Mouse (Mus musculus): ENCODE measurements around the gene Clec3b. TPM values are rescaled to one million over a fixed set of nuclear protein-coding genes. Genes with fewer than 3 reads are reported as not detected.

The Clec3b gene
- polyA plus RNA-seq, 1 experiment from 2014 or later, result not detected

DNA sequence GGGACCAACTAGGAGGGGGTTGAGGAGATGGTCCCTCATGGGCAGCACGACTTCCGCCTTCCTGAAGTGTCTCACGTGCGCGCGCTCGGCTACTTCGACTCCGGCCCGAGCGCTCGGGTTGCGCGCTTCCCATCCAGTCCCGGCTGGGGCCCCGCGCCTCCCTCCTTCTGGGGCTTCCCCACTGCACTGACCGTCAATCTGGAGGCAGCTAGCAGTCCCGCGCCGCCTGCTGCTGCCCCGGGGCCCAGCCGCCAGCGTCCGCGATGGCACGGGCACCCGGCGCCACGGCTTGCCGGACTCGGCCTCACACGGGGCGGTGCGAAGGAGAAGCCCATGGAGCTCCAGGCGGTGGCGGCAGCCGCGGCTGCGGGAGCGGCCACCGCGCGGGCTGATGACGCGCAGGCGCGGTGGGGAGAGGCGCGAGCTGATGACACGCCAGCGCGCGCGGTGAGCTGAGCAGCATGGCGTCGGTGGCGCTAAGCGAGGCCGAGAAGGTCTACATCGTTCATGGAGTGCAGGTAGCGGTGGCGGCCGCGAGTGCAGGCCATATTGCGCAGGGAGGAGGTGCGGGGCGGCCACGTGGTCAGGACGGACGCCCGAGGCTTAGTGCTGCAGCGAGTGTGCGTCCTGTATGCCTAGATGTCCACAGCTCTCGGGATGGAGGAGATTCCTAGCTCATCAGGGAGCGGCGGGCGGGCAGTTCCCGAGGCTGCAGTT is 37.8 kb upstream of the Clec3b start, which contains the start of the genes Zdhhc3 and Exosc7:
TSS of gene Zdhhc3 (minus strand) at position 401 of the 717 bp plus-strand sequence.
TSS of gene Exosc7 (plus strand) at position 411 of the 717 bp plus-strand sequence.
- WGBS (ENCODE audit: insufficient replicate concordance), result under 1% methylated on average over 76 of the region's 79 CpGs
- Histone ChIP-seq H3K27ac (ENCODE audit: low read depth) (peak within 1 kb of the TSS; percentile 96), H3K36me3 (replicated peaks; ENCODE audit: insufficient read depth, low read length) (peaks cover 3% of the 10 kb centered on the region; the same call in 1 of the 2 replicates), H3K4me3 (ENCODE audit: low read depth, low read length) (peak within 1 kb of the TSS; percentile 97), H3K4me1 (ENCODE audit: insufficient read depth) (peaks cover 34% of the 10 kb centered on the region), H3K9ac (replicated peaks) (peak within 1 kb of the TSS; percentile 92), H3K9me3 (ENCODE audit: low read length) (no peaks in the 10 kb centered on the region), H3K4me2 (ENCODE audit: low read depth, low read length) (peak within 1 kb of the TSS; percentile 92), H3K27me3 (ENCODE audit: insufficient read depth, low read length) (no peaks in the 10 kb centered on the region)
- peak; percentile 97 for ATAC-seq
- peak; percentile 91 for DNase-seq
- TF ChIP-seq EP300 (IDR thresholded peaks at IDR 0.05; ENCODE audit: low read depth), result no peak
- no peak for TF ChIP-seq CTCF (IDR thresholded peaks at IDR 0.05; ENCODE audit: low read depth)

DNA sequence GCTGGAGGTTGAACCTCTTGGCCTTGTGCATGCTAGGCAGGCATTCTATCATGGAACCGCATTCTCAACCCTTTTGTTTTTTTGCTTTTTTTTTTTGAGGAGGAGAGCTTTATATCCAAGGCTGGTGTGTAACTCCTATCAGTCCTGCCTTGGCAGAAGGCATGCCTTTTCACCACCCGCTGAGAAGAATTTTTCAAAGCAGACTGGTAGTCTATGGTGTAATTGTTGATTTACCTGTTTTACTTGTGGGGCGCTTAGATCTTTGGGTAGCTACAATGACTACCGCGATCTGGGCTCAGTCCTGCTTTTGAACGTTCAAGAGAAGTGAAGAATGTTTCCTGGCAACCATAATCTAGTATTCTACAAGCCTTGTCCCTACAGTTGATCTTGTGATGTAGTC is 36.8 kb upstream of the Clec3b start:
- peak overlapping the region; percentile 97 for H3K4me3 ChIP-seq (ENCODE audit: low read depth, low read length)

DNA sequence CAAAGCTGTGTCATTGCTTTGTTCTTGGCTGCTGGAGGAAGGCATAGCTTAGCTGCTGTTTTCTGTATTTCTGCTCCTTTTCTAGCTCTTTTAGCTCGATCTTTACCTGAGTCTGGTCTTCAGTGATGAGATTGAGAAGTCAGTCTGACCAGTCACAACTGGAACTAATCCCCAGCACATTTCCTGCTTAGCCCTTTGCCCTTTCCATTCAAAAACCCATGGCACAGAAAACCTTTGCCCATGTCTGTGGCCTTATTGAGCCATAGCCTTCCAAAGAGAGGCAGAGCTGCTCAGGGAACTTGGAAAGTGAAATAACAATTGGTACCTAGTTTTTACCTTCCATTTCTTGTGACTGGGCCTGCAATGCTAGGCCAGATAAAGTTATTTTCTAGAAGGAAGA is 35.2 kb upstream of the Clec3b start:
- ATAC-seq, result no peak
- 88% methylated on average over 1 of the region's 1 CpGs for WGBS (ENCODE audit: insufficient replicate concordance)
- no peak for DNase-seq
- Histone ChIP-seq H3K27me3 (ENCODE audit: insufficient read depth, low read length) (no peaks in the 10 kb centered on the region), H3K9me3 (ENCODE audit: low read length) (no peaks in the 10 kb centered on the region), H3K9ac (replicated peaks) (no peak overlapping the region), H3K4me2 (ENCODE audit: low read depth, low read length) (no peak overlapping the region), H3K36me3 (replicated peaks; ENCODE audit: insufficient read depth, low read length) (peaks cover 18% of the 10 kb centered on the region), H3K4me1 (ENCODE audit: insufficient read depth) (peaks cover 23% of the 10 kb centered on the region), H3K4me3 (ENCODE audit: low read depth, low read length) (no peak overlapping the region), H3K27ac (ENCODE audit: low read depth) (no peak overlapping the region)
- TF ChIP-seq CTCF (IDR thresholded peaks at IDR 0.05; ENCODE audit: low read depth) (no peak), EP300 (IDR thresholded peaks at IDR 0.05; ENCODE audit: low read depth) (no peak)

More for the DNA sequence above, 36.8 kb upstream of the Clec3b start:
- Histone ChIP-seq H3K9ac (replicated peaks) (peak overlapping the region; percentile 92), H3K27ac (ENCODE audit: low read depth) (peak overlapping the region; percentile 96; the same call in 1 of the 2 replicates), H3K36me3 (replicated peaks; ENCODE audit: insufficient read depth, low read length) (peaks cover 2% of the 10 kb centered on the region), H3K27me3 (ENCODE audit: insufficient read depth, low read length) (no peaks in the 10 kb centered on the region), H3K4me2 (ENCODE audit: low read depth, low read length) (peak overlapping the region; percentile 92), H3K9me3 (ENCODE audit: low read length) (no peaks in the 10 kb centered on the region), H3K4me1 (ENCODE audit: insufficient read depth) (peaks cover 29% of the 10 kb centered on the region)
- no peak for ATAC-seq
- TF ChIP-seq EP300 (IDR thresholded peaks at IDR 0.05; ENCODE audit: low read depth) (no peak), CTCF (IDR thresholded peaks at IDR 0.05; ENCODE audit: low read depth) (no peak)
- WGBS (ENCODE audit: insufficient replicate concordance), result 44% methylated on average over 6 of the region's 6 CpGs
- no peak for DNase-seq

DNA sequence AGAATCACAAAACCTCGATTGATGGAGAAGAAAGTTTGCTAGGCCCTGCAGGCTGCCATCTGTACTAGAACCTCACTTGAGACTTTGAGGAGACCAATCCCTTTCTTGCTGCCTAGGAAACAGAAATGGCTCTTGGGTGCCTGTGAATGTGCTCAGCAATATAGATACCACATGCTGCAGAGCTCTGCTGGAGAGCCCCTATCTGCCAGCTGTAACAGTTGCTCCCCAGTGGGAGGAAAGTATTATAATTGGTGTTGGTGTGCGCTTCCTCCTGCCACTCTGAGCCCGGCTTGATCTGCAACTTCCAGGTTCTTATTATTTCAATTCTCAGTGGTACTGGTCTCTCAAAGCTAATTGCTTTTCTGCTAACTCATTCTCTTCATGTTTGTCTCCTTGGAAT is 27.7 kb upstream of the Clec3b start:
- Histone ChIP-seq H3K27ac (ENCODE audit: low read depth) (no peak overlapping the region), H3K4me2 (ENCODE audit: low read depth, low read length) (no peak overlapping the region), H3K36me3 (replicated peaks; ENCODE audit: insufficient read depth, low read length) (peaks cover 48% of the 10 kb centered on the region), H3K4me3 (ENCODE audit: low read depth, low read length) (no peak overlapping the region), H3K27me3 (ENCODE audit: insufficient read depth, low read length) (no peaks in the 10 kb centered on the region), H3K9ac (replicated peaks) (no peak overlapping the region), H3K4me1 (ENCODE audit: insufficient read depth) (peaks cover 6% of the 10 kb centered on the region; the same call in 1 of the 2 replicates), H3K9me3 (ENCODE audit: low read length) (no peaks in the 10 kb centered on the region)
- ATAC-seq, result no peak
- WGBS (ENCODE audit: insufficient replicate concordance), result 80% methylated on average over 3 of the region's 3 CpGs
- TF ChIP-seq EP300 (IDR thresholded peaks at IDR 0.05; ENCODE audit: low read depth) (no peak), CTCF (IDR thresholded peaks at IDR 0.05; ENCODE audit: low read depth) (no peak)
- DNase-seq, result no peak

DNA sequence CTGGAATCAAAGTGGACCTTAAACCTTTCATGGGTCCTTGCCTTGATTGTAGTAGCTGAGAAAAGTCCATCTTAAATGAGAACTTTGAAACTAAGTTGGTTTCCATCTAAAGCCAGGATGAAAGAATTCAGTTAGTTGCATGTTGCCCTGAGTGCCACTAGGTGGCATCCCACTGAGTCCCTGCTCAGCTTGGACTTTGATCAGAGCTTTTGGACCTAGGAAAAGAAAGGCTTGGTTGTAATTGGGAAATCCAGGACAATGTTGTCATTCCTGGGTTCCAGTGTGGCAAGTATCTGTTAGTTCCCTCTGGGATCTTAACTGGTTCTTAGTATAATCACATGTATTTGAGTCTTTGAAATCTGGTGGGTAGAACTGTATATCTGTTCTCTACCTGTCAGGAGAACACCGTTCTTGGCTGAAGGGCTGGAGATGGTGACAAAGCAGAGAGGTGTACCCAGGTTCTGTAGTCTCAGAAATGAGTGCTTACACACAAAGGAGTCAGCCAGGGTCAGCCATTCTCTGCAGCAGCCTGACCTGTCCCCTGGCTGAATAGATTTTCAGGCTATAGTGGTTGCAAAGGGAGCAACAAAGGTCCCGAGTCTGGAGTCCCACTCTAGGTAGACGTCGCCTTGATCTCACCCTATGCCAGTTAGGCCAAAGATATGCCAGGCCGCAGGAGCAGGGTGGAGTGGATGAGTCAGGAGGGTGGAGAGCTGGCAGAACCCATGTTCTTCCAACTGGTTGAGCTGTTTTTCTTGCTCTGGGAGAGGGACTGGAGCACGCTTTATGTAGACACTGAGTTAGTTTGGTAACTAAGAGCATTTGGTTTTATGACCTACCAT is 27.0 kb upstream of the Clec3b start:
- 78% methylated on average over 6 of the region's 6 CpGs for WGBS (ENCODE audit: insufficient replicate concordance)
- Histone ChIP-seq H3K4me1 (ENCODE audit: insufficient read depth) (peaks cover 6% of the 10 kb centered on the region; the same call in 1 of the 2 replicates), H3K4me3 (ENCODE audit: low read depth, low read length) (no peak overlapping the region), H3K27ac (ENCODE audit: low read depth) (peak overlapping the region; percentile 31; the same call in 1 of the 2 replicates), H3K4me2 (ENCODE audit: low read depth, low read length) (peak overlapping the region; percentile 14; the same call in 1 of the 2 replicates), H3K9ac (replicated peaks) (no peak overlapping the region), H3K36me3 (replicated peaks; ENCODE audit: insufficient read depth, low read length) (peaks cover 54% of the 10 kb centered on the region), H3K27me3 (ENCODE audit: insufficient read depth, low read length) (no peaks in the 10 kb centered on the region), H3K9me3 (ENCODE audit: low read length) (no peaks in the 10 kb centered on the region)
- TF ChIP-seq CTCF (IDR thresholded peaks at IDR 0.05; ENCODE audit: low read depth) (peak; percentile 87), EP300 (IDR thresholded peaks at IDR 0.05; ENCODE audit: low read depth) (no peak)
- DNase-seq, result no peak
- peak; percentile 83 for ATAC-seq

Data from liver, postnatal 0 days (tissue).